Mouse (Mus musculus): ENCODE results near the gene Gabrg3. TPM values are rescaled to one million over a fixed set of nuclear protein-coding genes. Genes with fewer than 3 reads are reported as not detected.

Gabrg3 gene
- not detected in 4 replicates for total RNA-seq (2023; ENCODE audit: inconsistent age)

DNA sequence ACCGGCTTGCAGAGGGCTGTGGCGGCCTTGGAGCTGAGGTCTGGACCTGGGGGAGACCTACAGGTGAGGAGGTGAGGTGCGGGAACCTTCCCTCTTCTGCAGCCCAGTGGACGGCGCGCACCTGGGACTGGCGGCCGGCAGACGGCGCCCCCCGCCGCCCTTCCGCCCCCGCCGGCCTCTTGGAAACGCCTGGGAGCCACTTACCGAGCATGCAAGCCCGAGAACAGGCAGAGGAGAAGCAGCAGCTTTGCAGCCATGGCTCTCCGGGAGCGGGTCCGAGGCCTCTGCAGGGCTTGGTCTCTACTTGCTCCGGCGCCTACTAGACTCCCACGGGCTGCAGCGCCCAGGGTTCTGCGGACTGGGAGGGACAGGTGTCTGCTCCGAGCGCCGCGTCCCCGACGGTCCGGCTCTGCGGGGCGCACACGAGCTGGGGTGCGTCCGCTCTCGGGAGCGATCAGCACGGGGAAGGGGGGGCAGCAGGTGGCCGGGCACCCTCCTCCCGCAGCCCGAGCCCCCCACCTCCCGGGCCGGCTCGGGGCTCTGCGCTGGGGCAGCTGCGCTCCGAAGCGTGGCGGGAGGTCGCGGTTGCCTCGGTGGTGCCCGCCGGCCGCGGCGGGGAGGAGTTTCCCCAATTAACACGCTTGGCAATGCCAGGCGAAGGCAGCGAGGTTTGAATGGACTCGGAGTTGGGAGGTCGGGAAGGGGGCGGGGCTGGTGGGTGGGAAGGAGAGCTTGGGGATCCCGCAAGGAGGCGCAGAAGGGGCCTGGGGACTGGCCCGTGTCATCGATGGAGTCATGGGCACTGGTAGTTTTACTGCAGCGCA lies at the start of gene Gabrg3:
TSS of gene Gabrg3 (minus strand) at position 672 of the 824 bp plus-strand sequence.

DNA sequence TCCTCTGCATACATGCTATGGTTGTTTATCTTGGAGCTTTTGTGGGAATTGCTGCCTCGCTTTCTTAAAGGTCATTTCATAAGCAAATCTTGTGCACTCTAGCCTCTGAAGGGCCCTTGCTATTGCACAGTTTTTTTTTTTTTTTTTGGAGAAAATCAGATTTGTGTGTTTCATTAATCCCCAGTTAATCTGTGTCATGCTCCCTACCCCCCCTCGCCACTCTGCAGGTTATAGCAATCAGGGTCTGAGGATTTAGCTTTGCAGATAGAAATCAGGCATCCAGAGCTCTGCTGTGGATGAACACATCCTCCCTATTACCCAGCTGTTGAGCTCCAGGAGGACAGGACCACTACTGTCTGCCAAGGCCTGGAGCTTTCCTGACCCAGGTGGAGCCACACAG lies 32.4 kb upstream of the Gabrg3 start, which contains the start of gene Gabrb3:
TSS of gene Gabrb3 (plus strand) at position 301 of the 400 bp plus-strand sequence.

Other genes starting within 250 kb of the Gabrg3 start
- not detected in 4 replicates for gene Gabrb3, start 32.5 kb upstream of the Gabrg3 start, total RNA-seq (2023; ENCODE audit: inconsistent age)
- not detected in 4 replicates for gene Gabra5, start 122.9 kb upstream of the Gabrg3 start, total RNA-seq (2023; ENCODE audit: inconsistent age)